8 mouse cellular contexts compared by ENCODE assay signal in the genomic region with DNA sequence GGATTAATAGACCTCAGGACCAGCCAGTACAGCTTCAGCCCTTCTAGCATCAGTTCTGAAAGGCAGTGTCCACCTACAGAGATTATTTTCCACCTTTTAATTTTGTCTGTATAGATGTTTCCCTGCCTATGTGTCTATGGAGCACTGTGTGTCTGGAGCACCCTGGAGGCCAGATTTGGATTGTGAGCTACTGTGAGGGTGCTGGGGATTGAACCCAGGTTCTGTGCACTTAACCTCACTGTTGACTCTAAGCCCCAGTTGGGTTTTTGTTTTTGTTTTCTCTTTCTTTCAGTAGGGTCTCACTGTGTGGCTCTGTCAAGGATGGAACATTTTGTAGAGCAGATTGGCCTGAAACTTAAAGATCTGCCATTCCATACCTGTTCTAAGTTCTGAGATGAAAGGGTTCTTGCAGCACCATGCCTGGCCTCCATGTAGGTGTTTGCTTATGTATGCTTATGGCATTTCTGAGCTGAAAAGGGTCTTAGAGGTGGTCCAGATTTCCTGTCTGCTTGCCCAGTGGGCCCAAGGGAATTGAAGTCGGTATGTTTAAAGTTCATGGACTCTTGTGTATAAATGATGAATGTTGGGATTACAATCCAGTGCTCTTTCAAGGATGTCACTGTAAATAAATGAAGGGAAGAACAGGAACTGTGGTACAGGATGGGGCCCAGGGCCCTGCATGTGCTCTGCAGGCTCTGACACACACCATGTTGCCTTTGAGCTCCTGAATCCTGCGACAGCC. TPM values are rescaled to one million over a fixed set of nuclear protein-coding genes. Genes with fewer than 3 reads are reported as not detected.
DNase-seq lines count a peak whose midpoint lies in the region; ATAC-seq and TF ChIP-seq lines count a peak whose summit lies in the region.

No protein-coding gene starts in this region.

- peak overlapping the region; percentile 45 for H3K4me2 ChIP-seq in hindbrain, embryonic 11.5 days (replicated peaks; ENCODE audit: low read depth, low read length)

- intact Hi-C loops in heart, adult 2 months (cut with DNase I) = loop anchor here (5.0 kb wide), 1 partner anchor 177 kb away; no protein-coding TSS in a partner anchor
- intact Hi-C loops in heart, postnatal 10 days (cut with DNase I) = loop anchor here (2.0 to 5.0 kb wide), 2 partner anchors 41 to 177 kb away; a partner anchor contains a TSS
- intact Hi-C loops in left cerebral cortex, postnatal 25 days (cut with DNase I) = loop anchor here (5.0 kb wide), 2 partner anchors 112 to 177 kb away; a partner anchor contains a TSS

- ATAC-seq in hindbrain, embryonic 11.5 days (ENCODE audit: low FRiP score) = no peak
- no peak for ATAC-seq in megakaryocyte-erythroid progenitor cell, adult 5-6 weeks (replicated peaks; ENCODE audit: low FRiP score, low TSS enrichment, poor library complexity, severe bottlenecking)

- in situ Hi-C loops in ES-E14 (cut with MboI; ENCODE audit: low sequenced_read_pairs in 2 of 2, unreplicated experiment in 2 of 2) = no loop called here

- no peaks in the 10 kb centered on the region for H3K27me3 ChIP-seq in heart, adult 2 months (ENCODE audit: control insufficient read depth, insufficient read depth, low read length)
- no peaks in the 10 kb centered on the region for H3K27me3 ChIP-seq in hindbrain, embryonic 11.5 days (ENCODE audit: control insufficient read depth, insufficient read depth, low read length)
- H3K27me3 ChIP-seq in midbrain, embryonic 10.5 days (ENCODE audit: low read depth, poor library complexity, severe bottlenecking) = no peaks in the 10 kb centered on the region

- peak; percentile 41 for TF ChIP-seq CTCF in heart, adult 2 months (IDR thresholded peaks at IDR 0.05)

- no peak for TF ChIP-seq POLR2A in heart, adult 2 months (IDR thresholded peaks at IDR 0.05; ENCODE audit: insufficient read depth, low read depth, low read length)

- H3K27ac ChIP-seq in heart, adult 2 months = no peak overlapping the region
- no peak overlapping the region for H3K27ac ChIP-seq in ES-E14 (ENCODE audit: insufficient read depth, low read depth, low read length, poor library complexity, severe bottlenecking)
- H3K27ac ChIP-seq in hindbrain, embryonic 11.5 days (ENCODE audit: low read depth, low read length) = no peak overlapping the region
- H3K27ac ChIP-seq in midbrain, embryonic 10.5 days (replicated peaks) = no peak overlapping the region

- WGBS in heart, adult 2 months = 31% methylated on average over 2 of the region's 2 CpGs
- WGBS in hindbrain, embryonic 11.5 days = 67% methylated on average over 2 of the region's 2 CpGs
- WGBS in midbrain, embryonic 10.5 days = 84% methylated on average over 2 of the region's 2 CpGs

- H3K4me1 ChIP-seq in heart, adult 2 months (ENCODE audit: control insufficient read depth, insufficient read depth, low read length) = peaks cover 1% of the 10 kb centered on the region
- no peaks in the 10 kb centered on the region; a peak in 1 of 4 replicates for H3K4me1 ChIP-seq in ES-E14 (ENCODE audit: control insufficient read depth in 2 of 2, insufficient read depth in 2 of 2, low read length in 2 of 2, poor library complexity in 1 of 2)
- peaks cover 8% of the 10 kb centered on the region; the same call in 1 of the 2 replicates for H3K4me1 ChIP-seq in hindbrain, embryonic 11.5 days (replicated peaks; ENCODE audit: control insufficient read depth, insufficient read depth, low read length)
- peaks cover 34% of the 10 kb centered on the region for H3K4me1 ChIP-seq in midbrain, embryonic 10.5 days

- H3K9ac ChIP-seq in heart, adult 2 months (ENCODE audit: low read depth, low read length) = no peak overlapping the region
- peak overlapping the region; percentile 61; the same call in 1 of the 2 replicates for H3K9ac ChIP-seq in ES-E14 (ENCODE audit: insufficient read depth, low read depth, low read length, poor library complexity, severe bottlenecking)
- peak overlapping the region; percentile 7; the same call in 1 of the 2 replicates for H3K9ac ChIP-seq in hindbrain, embryonic 11.5 days (ENCODE audit: low read depth, low read length)

- peaks cover 2% of the 10 kb centered on the region for H3K79me2 ChIP-seq in heart, adult 2 months (replicated peaks; ENCODE audit: control insufficient read depth, insufficient read depth, low read length)

- DNase-seq in heart, adult 2 months = no peak
- no peak for DNase-seq in heart, postnatal 10 days
- no peak for DNase-seq in ES-E14 (ENCODE audit: low read depth, low spot score)
- no peak for DNase-seq in hindbrain, embryonic 11.5 days (ENCODE audit: low spot score)
- DNase-seq in midbrain, embryonic 10.5 days (ENCODE audit: low spot score) = no peak
- DNase-seq in testis, postnatal 14 days (ENCODE audit: low spot score) = no peak
- no peak for DNase-seq in left cerebral cortex, postnatal 25 days (ENCODE audit: low spot score in 2 of 2)

- H3K4me3 ChIP-seq in heart, adult 2 months = no peak overlapping the region
- H3K4me3 ChIP-seq in ES-E14 (ENCODE audit: insufficient read depth in 1 of 2, low read depth in 1 of 2, low read length in 2 of 2, poor library complexity in 1 of 2, severe bottlenecking in 1 of 2) = peak overlapping the region in 1 of 2 experiments; percentile 98; a peak in 1 of 4 replicates
- H3K4me3 ChIP-seq in hindbrain, embryonic 11.5 days (ENCODE audit: low read depth, low read length) = peak overlapping the region; percentile 86
- H3K4me3 ChIP-seq in midbrain, embryonic 10.5 days = peak overlapping the region; percentile 99

- TF ChIP-seq EP300 in heart, adult 2 months (IDR thresholded peaks at IDR 0.05; ENCODE audit: insufficient read depth, low read depth, low read length) = no peak

- peaks cover 32% of the 10 kb centered on the region for H3K36me3 ChIP-seq in heart, adult 2 months (ENCODE audit: control insufficient read depth, insufficient read depth, low read length)
- peaks cover 13% of the 10 kb centered on the region for H3K36me3 ChIP-seq in ES-E14 (ENCODE audit: control insufficient read depth, insufficient read depth, low read length, poor library complexity, severe bottlenecking)
- H3K36me3 ChIP-seq in hindbrain, embryonic 11.5 days (ENCODE audit: control insufficient read depth, insufficient read depth, low read length) = no peaks in the 10 kb centered on the region
- peaks cover 54% of the 10 kb centered on the region for H3K36me3 ChIP-seq in midbrain, embryonic 10.5 days

- H3K9me3 ChIP-seq in ES-E14 (ENCODE audit: control insufficient read depth, insufficient read depth, low read depth, low read length) = no peaks in the 10 kb centered on the region
- no peaks in the 10 kb centered on the region for H3K9me3 ChIP-seq in hindbrain, embryonic 11.5 days (ENCODE audit: control insufficient read depth, low read length)
- H3K9me3 ChIP-seq in midbrain, embryonic 10.5 days (replicated peaks) = peaks cover 6% of the 10 kb centered on the region; the same call in 1 of the 2 replicates

TF ChIP-seq in ES-E14, 5 proteins besides CTCF, POLR2A, EP300 and RAD21:
- TF ChIP-seq ZC3H11A (IDR thresholded peaks at IDR 0.05; ENCODE audit: borderline replicate concordance, low read depth, low read length) (no peak), HCFC1 (IDR thresholded peaks at IDR 0.05; ENCODE audit: borderline replicate concordance, insufficient read depth, low read length) (no peak), MAFK (IDR thresholded peaks at IDR 0.05; ENCODE audit: insufficient read depth, low read depth, low read length) (no peak), CHD2 (IDR thresholded peaks at IDR 0.05; ENCODE audit: low read depth, low read length) (no peak), ZNF384 (IDR thresholded peaks at IDR 0.05; ENCODE audit: low read depth, low read length) (no peak)

RNA-seq across cellular contexts. Expression of a gene that starts 2.4 kb away (rescaled TPM):
- 10 to 100 TPM; 42.3 to 46.1 TPM for total RNA-seq in heart, adult 2 months (2021)
- 13.9 and 20.8 TPM in 2 replicates for polyA plus RNA-seq in heart, adult 2 months (2012; rRNA removed)
- 10 to 100 TPM; 41.6 to 48.5 TPM for total RNA-seq in heart, postnatal 10 days (2021)
- total RNA-seq in ES-E14 (2012; rRNA removed) = 63.1 and 70.1 TPM in 2 replicates
- polyA plus RNA-seq in hindbrain, embryonic 11.5 days (2014; fragmentation: Nextera tagmentation; extraction: Ambion mirVana) = 54.5 and 77.6 TPM in 2 replicates
- 49.3 and 51.5 TPM in 2 replicates for polyA plus RNA-seq in midbrain, embryonic 10.5 days (2016; fragmentation: Nextera tagmentation; extraction: Ambion mirVana)
- total RNA-seq in left cerebral cortex, postnatal 25 days (2021) = 10 to 100 TPM; 64.5 to 72.0 TPM
- total RNA-seq in megakaryocyte-erythroid progenitor cell, adult 5-6 weeks (2014; fragmentation: Nextera tagmentation) = 128 and 135 TPM in 2 replicates
- 154 and 160 TPM in 2 replicates for total RNA-seq in megakaryocyte-erythroid progenitor cell, adult 5-6 weeks (2017)

RNA-seq across cellular contexts. Expression of a gene that starts 21.4 kb away (rescaled TPM):
- total RNA-seq in heart, adult 2 months (2021) = 10 to 100 TPM; 40.3 to 44.1 TPM
- 37.5 and 37.6 TPM in 2 replicates for polyA plus RNA-seq in heart, adult 2 months (2012; rRNA removed)
- 10 to 100 TPM; 33.5 to 35.8 TPM for total RNA-seq in heart, postnatal 10 days (2021)
- 15.0 and 17.5 TPM in 2 replicates for total RNA-seq in ES-E14 (2012; rRNA removed)
- 35.9 and 38.8 TPM in 2 replicates for polyA plus RNA-seq in hindbrain, embryonic 11.5 days (2014; fragmentation: Nextera tagmentation; extraction: Ambion mirVana)
- 49.4 and 49.5 TPM in 2 replicates for polyA plus RNA-seq in midbrain, embryonic 10.5 days (2016; fragmentation: Nextera tagmentation; extraction: Ambion mirVana)
- 10 to 100 TPM; 52.4 to 53.4 TPM for total RNA-seq in left cerebral cortex, postnatal 25 days (2021)
- total RNA-seq in megakaryocyte-erythroid progenitor cell, adult 5-6 weeks (2014; fragmentation: Nextera tagmentation) = 37.2 and 48.3 TPM in 2 replicates
- 25.1 and 33.3 TPM in 2 replicates for total RNA-seq in megakaryocyte-erythroid progenitor cell, adult 5-6 weeks (2017)

RNA-seq across cellular contexts. Expression of a gene that starts 40.0 kb away (rescaled TPM):
- 10 to 100 TPM in 1 of 2 experiments, 1 to 10 TPM in 1; 9.9 to 10.6 TPM for total RNA-seq in heart, adult 2 months (2021)
- 5.8 and 8.8 TPM in 2 replicates for polyA plus RNA-seq in heart, adult 2 months (2012; rRNA removed)
- 10 to 100 TPM; 13.0 to 15.6 TPM for total RNA-seq in heart, postnatal 10 days (2021)
- total RNA-seq in ES-E14 (2012; rRNA removed) = 49.6 and 99.0 TPM in 2 replicates
- polyA plus RNA-seq in hindbrain, embryonic 11.5 days (2014; fragmentation: Nextera tagmentation; extraction: Ambion mirVana) = 21.4 and 21.9 TPM in 2 replicates
- polyA plus RNA-seq in midbrain, embryonic 10.5 days (2016; fragmentation: Nextera tagmentation; extraction: Ambion mirVana) = 23.6 and 25.8 TPM in 2 replicates
- 10 to 100 TPM; 30.1 to 30.7 TPM for total RNA-seq in left cerebral cortex, postnatal 25 days (2021)
- 11.6 and 13.3 TPM in 2 replicates for total RNA-seq in megakaryocyte-erythroid progenitor cell, adult 5-6 weeks (2014; fragmentation: Nextera tagmentation)
- total RNA-seq in megakaryocyte-erythroid progenitor cell, adult 5-6 weeks (2017) = 19.8 and 20.4 TPM in 2 replicates
